Mouse (Mus musculus) heart, embryonic 10.5 days (tissue): ENCODE measurements around the gene Rab44. TPM values are rescaled to one million over a fixed set of nuclear protein-coding genes. Genes with fewer than 3 reads are reported as not detected.

ENCODE experiments used
- DNase-seq: peaks from one replicate; pipeline ENCODE4 v3.0.0-alpha.2; 2017; ENCODE audit warnings: low spot score
- H3K27ac ChIP-seq: fragments of 300-500 bp; sonication (generic); 2 replicates; pipeline ENCODE4 v1.5.1; 2016; ENCODE audit warnings: mild to moderate bottlenecking
- H3K27me3 ChIP-seq: fragments of 300-500 bp; sonication (generic); 2 replicates; pipeline ENCODE4 v1.6.1; 2016; ENCODE audit warnings: mild to moderate bottlenecking; ENCODE audit not compliant: poor library complexity, insufficient read depth, severe bottlenecking
- H3K36me3 ChIP-seq: fragments of 300-500 bp; sonication (generic); 2 replicates; pipeline ENCODE4 v1.6.1; 2016; ENCODE audit warnings: mild to moderate bottlenecking, moderate library complexity
- H3K4me1 ChIP-seq: fragments of 300-500 bp; sonication (generic); 2 replicates; pipeline ENCODE4 v1.6.1; 2016; ENCODE audit warnings: mild to moderate bottlenecking
- H3K4me3 ChIP-seq: fragments of 300-500 bp; sonication (generic); 2 replicates; pipeline ENCODE4 v1.5.1; 2016; ENCODE audit warnings: mild to moderate bottlenecking, moderate library complexity
- H3K9me3 ChIP-seq: fragments of 300-500 bp; sonication (generic); 2 replicates; pipeline ENCODE4 v1.6.1; 2016; ENCODE audit warnings: mild to moderate bottlenecking, moderate library complexity
- WGBS: fragments of 180-500 bp; shearing (Covaris S2); methylation state at CpG from one replicate; pipeline ENCODE4 v1.1.7; 2016; 5-methylcytosine and 5-hydroxymethylcytosine counted together
- polyA plus RNA-seq: library from polyadenylated mRNA; unstranded; fragments of >200 nt; fragmentation: Nextera tagmentation; extraction: Ambion mirVana; gene quantifications from 2 replicates; pipeline ENCODE4 v1.2.1, GENCODE M21; 2016

The Rab44 gene
- polyA plus RNA-seq, 1 experiment from 2014 or later = 0.48 TPM

- H3K4me3 ChIP-seq = no peak overlapping the region
- no peaks in the 10 kb centered on the region for H3K36me3 ChIP-seq
- peaks cover 12% of the 10 kb centered on the region for H3K4me1 ChIP-seq
- H3K9me3 ChIP-seq = no peaks in the 10 kb centered on the region
- 65% methylated on average over 12 of the region's 12 CpGs for WGBS
- DNase-seq = no peak
- no peak overlapping the region for H3K27ac ChIP-seq
- no peaks in the 10 kb centered on the region for H3K27me3 ChIP-seq
Measured at GRCm38 (mm10) chr17:29120666-29121065, 6.7 kb downstream of the Rab44 start.

GRCm38 (mm10) chr17:29122817-29123216 lies 8.9 kb downstream of the Rab44 start:
- Histone ChIP-seq H3K4me3 (no peak overlapping the region), H3K4me1 (peaks cover 12% of the 10 kb centered on the region), H3K27me3 (no peaks in the 10 kb centered on the region), H3K9me3 (no peaks in the 10 kb centered on the region), H3K36me3 (no peaks in the 10 kb centered on the region), H3K27ac (no peak overlapping the region)
- no peak for DNase-seq
- 79% methylated on average over 6 of the region's 6 CpGs for WGBS

DNA sequence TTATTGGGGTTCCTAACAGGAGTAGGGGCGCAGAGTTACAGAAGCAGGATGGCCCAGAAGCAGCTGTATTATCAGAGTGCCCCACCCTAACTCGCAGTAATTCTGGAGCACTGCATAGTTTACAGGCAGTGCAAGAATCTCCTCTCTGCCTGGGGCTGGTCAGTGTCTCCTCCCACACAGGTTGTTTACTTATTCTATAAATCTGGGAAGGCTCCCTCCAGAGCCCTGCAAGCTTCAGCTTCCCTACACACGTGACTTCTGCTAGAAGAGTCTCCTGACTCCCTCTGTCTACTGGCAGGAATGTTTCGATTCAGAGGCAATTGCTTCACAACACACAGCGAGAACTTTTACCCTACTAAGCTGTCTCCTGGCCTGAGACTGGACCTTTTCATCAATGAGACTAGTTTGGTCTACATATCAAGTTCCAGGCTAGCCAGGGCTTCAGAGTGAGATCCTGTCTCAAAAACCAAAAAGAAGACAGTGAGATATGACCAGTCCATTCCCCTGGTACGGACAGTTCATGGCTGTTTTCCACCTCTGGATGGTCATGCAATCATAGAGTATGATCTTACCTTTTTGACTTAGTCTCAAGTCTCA lies 9.7 kb downstream of the Rab44 start:
- Histone ChIP-seq H3K4me3 (no peak overlapping the region), H3K4me1 (peaks cover 12% of the 10 kb centered on the region), H3K27me3 (no peaks in the 10 kb centered on the region), H3K36me3 (no peaks in the 10 kb centered on the region), H3K9me3 (no peaks in the 10 kb centered on the region), H3K27ac (no peak overlapping the region)
- 71% methylated on average over 6 of the region's 6 CpGs for WGBS
- no peak for DNase-seq

GRCm38 (mm10) chr17:29126561-29126960 lies 12.6 kb downstream of the Rab44 start:
- H3K4me3 ChIP-seq = no peak overlapping the region
- no peak overlapping the region for H3K27ac ChIP-seq
- WGBS = 88% methylated on average over 3 of the region's 3 CpGs
- no peaks in the 10 kb centered on the region for H3K36me3 ChIP-seq
- DNase-seq = no peak
- no peaks in the 10 kb centered on the region for H3K9me3 ChIP-seq
- no peaks in the 10 kb centered on the region for H3K27me3 ChIP-seq
- peaks cover 6% of the 10 kb centered on the region; the same call in 1 of the 2 replicates for H3K4me1 ChIP-seq

DNA sequence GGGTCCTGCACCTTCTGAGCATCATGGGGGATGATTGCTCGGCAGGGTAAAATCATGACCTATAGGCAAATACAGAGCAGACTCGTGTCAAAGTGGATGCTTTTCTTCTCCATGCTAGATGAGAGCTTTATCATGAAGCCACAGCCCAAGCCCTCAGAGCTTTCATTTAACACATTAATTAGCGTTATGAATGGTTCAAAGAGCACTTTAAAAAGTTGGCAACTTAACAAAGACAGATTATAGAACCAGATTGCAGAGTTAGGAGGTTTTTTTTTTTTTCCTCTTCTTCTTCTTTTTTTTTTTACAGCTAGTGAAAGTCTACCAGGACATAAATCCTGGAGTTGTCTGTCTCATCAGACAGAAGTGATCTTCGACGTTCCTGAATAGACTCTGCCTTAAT lies 15.4 kb downstream of the Rab44 start:
- H3K36me3 ChIP-seq = no peaks in the 10 kb centered on the region
- 67% methylated on average over 5 of the region's 5 CpGs for WGBS
- DNase-seq = no peak

DNA sequence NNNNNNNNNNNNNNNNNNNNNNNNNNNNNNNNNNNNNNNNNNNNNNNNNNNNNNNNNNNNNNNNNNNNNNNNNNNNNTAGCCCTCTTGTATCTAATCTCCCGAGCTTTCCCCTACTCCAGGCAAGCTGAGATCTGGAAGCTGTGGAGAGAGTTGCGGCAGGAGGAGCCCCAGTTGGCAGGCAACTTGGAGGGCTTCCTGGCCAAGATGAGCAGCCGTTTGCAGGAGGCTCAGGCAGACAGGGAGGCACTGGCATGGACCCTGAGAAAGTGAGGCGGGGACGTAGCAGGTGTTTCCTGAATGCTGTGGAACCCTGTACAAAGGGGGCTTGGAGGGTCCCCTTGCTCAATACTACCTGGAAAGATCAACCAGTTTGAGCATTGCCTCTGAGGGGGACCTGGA lies 21.1 kb downstream of the Rab44 start:
- peaks cover 15% of the 10 kb centered on the region for H3K4me1 ChIP-seq
- H3K27me3 ChIP-seq = no peaks in the 10 kb centered on the region; the same call in none of the 2 replicates
- no peak overlapping the region for H3K4me3 ChIP-seq
- H3K27ac ChIP-seq = no peak overlapping the region
- 46% methylated on average over 5 of the region's 5 CpGs for WGBS
- no peaks in the 10 kb centered on the region for H3K9me3 ChIP-seq
- H3K36me3 ChIP-seq = no peaks in the 10 kb centered on the region
- DNase-seq = no peak

More for the DNA sequence above, 15.4 kb downstream of the Rab44 start:
- no peaks in the 10 kb centered on the region for H3K27me3 ChIP-seq
- no peaks in the 10 kb centered on the region for H3K9me3 ChIP-seq
- H3K4me1 ChIP-seq = peaks cover 11% of the 10 kb centered on the region
- no peak overlapping the region for H3K27ac ChIP-seq
- H3K4me3 ChIP-seq = no peak overlapping the region

GRCm38 (mm10) chr17:29136236-29136635 lies 22.3 kb downstream of the Rab44 start:
- H3K36me3 ChIP-seq = no peaks in the 10 kb centered on the region
- H3K27ac ChIP-seq = no peak overlapping the region
- WGBS = 74% methylated on average over 6 of the region's 6 CpGs

DNA sequence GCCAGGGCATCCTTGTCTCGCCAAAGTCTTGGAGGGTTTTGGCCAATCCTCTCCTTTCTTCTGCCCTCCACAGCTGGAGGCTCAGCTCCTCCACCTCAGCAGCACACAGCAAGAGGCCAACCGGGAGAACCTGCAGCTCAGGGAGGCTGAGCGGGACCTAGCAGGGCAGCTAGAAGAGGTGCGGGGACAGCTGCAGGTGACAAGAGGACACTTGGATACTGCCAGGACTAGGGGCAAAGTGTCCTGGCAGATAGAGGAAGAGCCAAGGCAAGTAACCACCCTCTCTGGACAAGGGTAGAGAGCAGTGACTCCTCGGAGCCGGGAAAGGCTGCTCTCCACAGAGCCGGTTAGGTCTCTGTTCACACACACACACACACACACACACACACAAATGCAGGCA lies 24.0 kb downstream of the Rab44 start:
- DNase-seq = no peak
- Histone ChIP-seq H3K4me3 (no peak overlapping the region), H3K9me3 (no peaks in the 10 kb centered on the region), H3K27ac (no peak overlapping the region), H3K27me3 (no peaks in the 10 kb centered on the region; the same call in none of the 2 replicates), H3K36me3 (no peaks in the 10 kb centered on the region), H3K4me1 (peaks cover 15% of the 10 kb centered on the region)
- WGBS = 69% methylated on average over 7 of the region's 7 CpGs

More at GRCm38 (mm10) chr17:29136236-29136635, 22.3 kb downstream of the Rab44 start:
- DNase-seq = no peak
- peaks cover 15% of the 10 kb centered on the region for H3K4me1 ChIP-seq
- H3K27me3 ChIP-seq = no peaks in the 10 kb centered on the region; the same call in none of the 2 replicates
- no peak overlapping the region for H3K4me3 ChIP-seq
- no peaks in the 10 kb centered on the region for H3K9me3 ChIP-seq

DNA sequence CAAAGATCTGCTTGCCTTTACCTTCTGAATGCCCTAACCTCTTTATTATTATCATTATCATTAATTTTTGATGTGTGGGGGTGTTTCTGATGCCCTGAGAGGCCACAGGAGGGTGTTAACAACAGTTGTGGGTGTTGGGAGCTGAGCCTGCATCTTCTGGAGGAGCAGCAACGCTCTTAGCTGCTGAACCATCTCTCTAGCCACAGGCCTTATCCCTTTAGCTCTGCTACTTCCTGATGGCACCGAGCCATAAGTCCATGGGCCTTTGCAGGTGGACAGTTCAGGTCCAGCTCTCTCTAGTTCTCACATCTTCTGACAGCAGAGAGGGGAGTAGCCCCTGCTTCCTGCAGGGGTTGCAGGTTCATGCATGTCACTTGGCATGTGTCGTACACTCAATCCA lies 27.6 kb downstream of the Rab44 start:
- 87% methylated on average over 3 of the region's 3 CpGs for WGBS
- no peak for DNase-seq

DNA sequence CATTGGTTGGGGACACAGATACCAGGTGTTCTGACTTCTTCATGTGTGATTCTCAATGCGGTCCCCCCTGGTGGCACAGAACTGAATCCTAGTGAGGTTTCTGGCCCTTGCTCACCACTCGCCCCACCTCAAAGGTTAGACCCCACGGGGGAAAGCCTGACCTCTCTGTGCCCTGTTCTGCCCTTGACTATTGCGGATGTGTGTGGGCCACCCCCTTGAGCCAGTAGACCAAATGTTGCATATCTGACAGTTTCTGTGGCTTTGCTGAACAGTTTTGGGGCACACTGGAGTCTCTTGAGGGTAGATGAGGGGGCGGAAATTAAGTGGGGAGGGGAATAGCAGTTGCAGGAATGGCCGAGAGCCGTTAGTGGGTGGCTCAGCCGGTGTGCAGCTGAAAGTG lies 29.3 kb downstream of the Rab44 start:
- H3K36me3 ChIP-seq = no peaks in the 10 kb centered on the region
- DNase-seq = no peak
- 81% methylated on average over 8 of the region's 8 CpGs for WGBS
- no peaks in the 10 kb centered on the region for H3K9me3 ChIP-seq
- no peak overlapping the region for H3K27ac ChIP-seq
- no peaks in the 10 kb centered on the region for H3K27me3 ChIP-seq
- peaks cover 20% of the 10 kb centered on the region for H3K4me1 ChIP-seq
- H3K4me3 ChIP-seq = no peak overlapping the region

More for the DNA sequence above, 27.6 kb downstream of the Rab44 start:
- H3K27me3 ChIP-seq = no peaks in the 10 kb centered on the region; the same call in 1 of the 2 replicates
- H3K27ac ChIP-seq = no peak overlapping the region
- no peaks in the 10 kb centered on the region for H3K36me3 ChIP-seq
- H3K4me3 ChIP-seq = no peak overlapping the region
- H3K4me1 ChIP-seq = peaks cover 8% of the 10 kb centered on the region
- H3K9me3 ChIP-seq = no peaks in the 10 kb centered on the region

GRCm38 (mm10) chr17:29145101-29145500 lies 31.2 kb downstream of the Rab44 start:
- Histone ChIP-seq H3K27me3 (no peaks in the 10 kb centered on the region), H3K27ac (no peak overlapping the region), H3K4me1 (peaks cover 26% of the 10 kb centered on the region), H3K36me3 (no peaks in the 10 kb centered on the region), H3K9me3 (no peaks in the 10 kb centered on the region), H3K4me3 (no peak overlapping the region)
- 87% methylated on average over 12 of the region's 12 CpGs for WGBS
- no peak for DNase-seq

- Histone ChIP-seq H3K27ac (peak overlapping the region; percentile 43; the same call in 1 of the 2 replicates), H3K4me3 (no peak overlapping the region), H3K9me3 (no peaks in the 10 kb centered on the region), H3K4me1 (peaks cover 26% of the 10 kb centered on the region), H3K27me3 (no peaks in the 10 kb centered on the region), H3K36me3 (no peaks in the 10 kb centered on the region)
- no peak for DNase-seq
- WGBS = 69% methylated on average over 14 of the region's 14 CpGs
Measured at GRCm38 (mm10) chr17:29147273-29147672, 33.3 kb downstream of the Rab44 start.

- Histone ChIP-seq H3K36me3 (no peaks in the 10 kb centered on the region), H3K27ac (peak overlapping the region; percentile 43), H3K4me3 (no peak overlapping the region), H3K4me1 (peaks cover 30% of the 10 kb centered on the region), H3K9me3 (no peaks in the 10 kb centered on the region), H3K27me3 (no peaks in the 10 kb centered on the region)
- no peak for DNase-seq
- 76% methylated on average over 6 of the region's 6 CpGs for WGBS
Measured at GRCm38 (mm10) chr17:29147773-29148172, 33.8 kb downstream of the Rab44 start.

DNA sequence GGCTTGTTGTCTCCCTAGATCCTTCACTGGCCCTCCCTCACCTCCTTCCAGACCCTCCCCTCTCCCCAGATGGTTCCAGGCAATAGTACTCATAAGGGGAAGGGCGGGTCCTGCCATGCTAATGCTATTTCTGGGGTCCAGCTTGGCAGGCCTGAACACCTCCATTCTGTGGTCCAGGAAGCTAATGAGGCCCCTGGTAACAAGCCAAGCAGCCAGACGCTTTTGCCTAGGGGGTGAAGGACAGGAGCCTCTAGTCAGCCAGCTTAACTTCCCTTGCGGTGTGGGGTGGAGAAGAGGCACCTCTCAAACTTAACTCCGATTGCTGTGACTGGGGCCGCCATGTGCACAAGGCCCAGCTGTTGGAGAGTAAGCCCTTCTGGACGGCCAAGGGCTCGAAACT lies 35.8 kb downstream of the Rab44 start:
- no peaks in the 10 kb centered on the region for H3K27me3 ChIP-seq
- no peaks in the 10 kb centered on the region for H3K9me3 ChIP-seq
- no peak for DNase-seq
- no peaks in the 10 kb centered on the region for H3K36me3 ChIP-seq
- H3K27ac ChIP-seq = 0 out of 2 replicates have a peak overlapping the region, but pooled peaks have one; percentile 12
- WGBS = 68% methylated on average over 7 of the region's 7 CpGs
- no peak overlapping the region for H3K4me3 ChIP-seq
- peaks cover 24% of the 10 kb centered on the region for H3K4me1 ChIP-seq
